Mouse (Mus musculus): ENCODE results near the gene Bcat1. TPM values are rescaled to one million over a fixed set of nuclear protein-coding genes. Genes with fewer than 3 reads are reported as not detected.

Bcat1 gene
- polyA plus RNA-seq, 1 experiment, result 0.62 TPM

GRCm38 (mm10) chr6:145063212-145063868, 12.6 kb downstream of the Bcat1 start:
- WGBS, result 65% methylated on average over 5 of the region's 5 CpGs

GRCm38 (mm10) chr6:145062763-145063162, 13.2 kb downstream of the Bcat1 start:
- WGBS, result 61% methylated on average over 4 of the region's 4 CpGs
- DNase-seq (ENCODE audit: low read depth, low spot score), result no peak

More at GRCm38 (mm10) chr6:145063212-145063868, 12.6 kb downstream of the Bcat1 start:
- no peak for DNase-seq (ENCODE audit: low read depth, low spot score)

- 97% methylated on average over 1 of the region's 1 CpGs for WGBS
Observed at GRCm38 (mm10) chr6:145061361-145061760, 14.6 kb downstream of the Bcat1 start.

GRCm38 (mm10) chr6:145056102-145056501, 19.9 kb downstream of the Bcat1 start:
- whole genome bisulfite sequencing, result 64% methylated on average over 4 of the region's 4 CpGs
- DNase-seq (ENCODE audit: low read depth, low spot score), result no peak

More at GRCm38 (mm10) chr6:145061361-145061760, 14.6 kb downstream of the Bcat1 start:
- DNase-seq (ENCODE audit: low read depth, low spot score), result no peak

- no peak for DNase-seq (ENCODE audit: low read depth, low spot score)
- WGBS, result 25% methylated on average over 6 of the region's 6 CpGs
Observed at GRCm38 (mm10) chr6:145055277-145055858, 20.6 kb downstream of the Bcat1 start.

- DNase-seq (ENCODE audit: low read depth, low spot score), result no peak
- WGBS, result 41% methylated on average over 2 of the region's 2 CpGs
Observed at GRCm38 (mm10) chr6:145052669-145053068, 23.3 kb downstream of the Bcat1 start.

GRCm38 (mm10) chr6:145050899-145051298, 25.1 kb downstream of the Bcat1 start:
- DNase-seq (ENCODE audit: low read depth, low spot score), result no peak
- WGBS, result 68% methylated on average over 3 of the region's 3 CpGs

GRCm38 (mm10) chr6:145048131-145048997, 27.6 kb downstream of the Bcat1 start:
- 10% methylated on average over 63 of the region's 64 CpGs for whole genome bisulfite sequencing
- no peak for DNase-seq (ENCODE audit: low read depth, low spot score)

GRCm38 (mm10) chr6:145047445-145047857, 28.5 kb downstream of the Bcat1 start:
- WGBS, result 15% methylated on average over 15 of the region's 15 CpGs
- no peak for DNase-seq (ENCODE audit: low read depth, low spot score)

GRCm38 (mm10) chr6:145046266-145046890, 29.6 kb downstream of the Bcat1 start:
- DNase-seq (ENCODE audit: low read depth, low spot score), result no peak
- 83% methylated on average over 13 of the region's 13 CpGs for WGBS

GRCm38 (mm10) chr6:145044916-145045574, 30.9 kb downstream of the Bcat1 start:
- no peak for DNase-seq (ENCODE audit: low read depth, low spot score)
- WGBS, result 88% methylated on average over 20 of the region's 20 CpGs

GRCm38 (mm10) chr6:145040732-145041131, 35.3 kb downstream of the Bcat1 start:
- WGBS, result 44% methylated on average over 7 of the region's 7 CpGs
- no peak for DNase-seq (ENCODE audit: low read depth, low spot score)

- WGBS, result 39% methylated on average over 1 of the region's 1 CpGs
- no peak for DNase-seq (ENCODE audit: low read depth, low spot score)
Observed at GRCm38 (mm10) chr6:145037626-145038025, 38.4 kb downstream of the Bcat1 start.

- DNase-seq (ENCODE audit: low read depth, low spot score), result no peak
Observed at GRCm38 (mm10) chr6:145035412-145035811, 40.6 kb downstream of the Bcat1 start.

GRCm38 (mm10) chr6:145030587-145030986, 45.4 kb downstream of the Bcat1 start:
- DNase-seq (ENCODE audit: low read depth, low spot score), result no peak
- 51% methylated on average over 9 of the region's 9 CpGs for WGBS

More at GRCm38 (mm10) chr6:145035412-145035811, 40.6 kb downstream of the Bcat1 start:
- 80% methylated on average over 9 of the region's 9 CpGs for WGBS

- no peak for DNase-seq (ENCODE audit: low read depth, low spot score)
- 75% methylated on average over 8 of the region's 8 CpGs for WGBS
Observed at GRCm38 (mm10) chr6:145023990-145024389, 52.0 kb downstream of the Bcat1 start.

GRCm38 (mm10) chr6:145022966-145023725, 52.8 kb downstream of the Bcat1 start:
- WGBS, result 82% methylated on average over 14 of the region's 14 CpGs

GRCm38 (mm10) chr6:145022349-145022748, 53.6 kb downstream of the Bcat1 start:
- DNase-seq (ENCODE audit: low read depth, low spot score), result no peak
- 66% methylated on average over 5 of the region's 5 CpGs for WGBS

More at GRCm38 (mm10) chr6:145022966-145023725, 52.8 kb downstream of the Bcat1 start:
- DNase-seq (ENCODE audit: low read depth, low spot score), result no peak

GRCm38 (mm10) chr6:145020553-145020952, 55.4 kb downstream of the Bcat1 start:
- WGBS, result 70% methylated on average over 4 of the region's 4 CpGs
- DNase-seq (ENCODE audit: low read depth, low spot score), result no peak
